Mouse (Mus musculus): ENCODE results near the gene Kalrn.
"Not testable (repeated sequence)": the region's sequence is repeated elsewhere in the genome, so short reads cannot be mapped to it uniquely, and the experiment has no call there.

Gene Kalrn

GRCm38 (mm10) chr16:34093734-34094445, 479.4 kb downstream of the Kalrn start:
- DNase-seq, result no peak

DNA sequence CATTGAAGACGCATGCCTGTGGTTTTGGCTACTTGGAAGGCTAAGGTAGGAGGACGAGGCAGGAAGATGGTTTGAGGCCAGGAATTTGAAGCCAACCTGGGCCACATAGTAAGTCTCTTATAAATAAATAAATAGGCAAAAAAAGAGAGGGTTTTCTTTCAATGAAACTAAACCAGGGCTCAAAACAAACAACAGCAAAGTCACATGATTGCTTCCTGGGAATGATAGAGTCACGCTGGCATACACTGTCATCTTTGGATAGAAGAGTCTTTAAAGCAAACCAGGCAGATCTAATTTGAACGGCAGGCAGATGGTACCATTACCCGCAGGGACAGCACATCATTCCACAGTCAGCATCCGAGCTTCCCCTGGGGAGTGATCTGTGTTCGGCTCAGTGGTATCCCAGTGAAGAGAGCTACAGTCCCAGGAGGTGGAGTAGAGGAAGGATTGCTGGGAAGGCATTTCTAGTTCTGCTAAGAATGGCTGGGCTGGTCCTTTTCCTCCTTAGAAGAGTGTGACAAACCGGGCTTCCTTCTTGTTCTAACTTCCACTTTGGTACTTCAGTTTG, 483.7 kb downstream of the Kalrn start:
- no peak for DNase-seq

DNA sequence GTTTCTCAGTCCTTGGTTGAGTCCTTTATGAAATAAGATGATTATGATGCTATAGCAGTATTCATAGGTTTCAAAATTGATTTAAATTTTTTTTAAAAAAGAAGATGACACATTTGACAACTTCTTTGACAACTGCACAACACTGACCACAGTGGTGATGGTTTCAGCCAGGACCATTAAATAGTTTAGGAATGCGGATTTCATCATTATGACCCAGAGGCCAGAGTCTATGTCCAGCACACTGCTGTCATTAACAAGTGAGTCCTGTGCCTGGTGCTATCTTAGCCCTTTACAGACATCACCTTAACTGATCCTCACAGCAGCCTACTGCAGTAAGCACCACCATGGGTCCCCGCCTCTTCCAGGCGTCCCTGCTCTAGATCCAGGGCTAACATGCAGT, 484.3 kb downstream of the Kalrn start:
- no peak for DNase-seq

DNA sequence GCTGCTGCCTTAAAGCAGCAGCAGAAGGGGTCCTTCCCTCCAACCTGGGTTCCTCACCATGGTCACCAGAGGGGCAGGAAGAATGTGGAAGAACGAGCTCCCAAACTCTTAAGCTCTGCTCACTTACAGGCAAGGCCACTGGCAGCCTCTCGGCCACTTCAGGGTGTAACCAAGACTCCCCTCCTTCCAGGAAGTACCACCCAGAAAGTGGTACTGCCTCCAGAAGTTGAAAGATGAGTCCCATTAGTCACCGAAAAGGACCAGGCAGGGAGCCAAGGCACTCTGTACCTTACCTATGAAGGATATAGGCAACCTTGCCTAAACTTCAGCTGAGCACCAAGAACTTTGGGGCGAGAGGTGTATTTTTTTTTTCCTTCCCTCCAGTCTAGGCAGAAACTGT, 485.0 kb downstream of the Kalrn start:
- no peak for DNase-seq

- DNase-seq, result no peak
These were observed 489.0 kb downstream of the Kalrn start for GRCm38 (mm10) chr16:34084135-34084920.

- DNase-seq, result no peak
These were observed 490.6 kb downstream of the Kalrn start for GRCm38 (mm10) chr16:34082494-34083469.

DNA sequence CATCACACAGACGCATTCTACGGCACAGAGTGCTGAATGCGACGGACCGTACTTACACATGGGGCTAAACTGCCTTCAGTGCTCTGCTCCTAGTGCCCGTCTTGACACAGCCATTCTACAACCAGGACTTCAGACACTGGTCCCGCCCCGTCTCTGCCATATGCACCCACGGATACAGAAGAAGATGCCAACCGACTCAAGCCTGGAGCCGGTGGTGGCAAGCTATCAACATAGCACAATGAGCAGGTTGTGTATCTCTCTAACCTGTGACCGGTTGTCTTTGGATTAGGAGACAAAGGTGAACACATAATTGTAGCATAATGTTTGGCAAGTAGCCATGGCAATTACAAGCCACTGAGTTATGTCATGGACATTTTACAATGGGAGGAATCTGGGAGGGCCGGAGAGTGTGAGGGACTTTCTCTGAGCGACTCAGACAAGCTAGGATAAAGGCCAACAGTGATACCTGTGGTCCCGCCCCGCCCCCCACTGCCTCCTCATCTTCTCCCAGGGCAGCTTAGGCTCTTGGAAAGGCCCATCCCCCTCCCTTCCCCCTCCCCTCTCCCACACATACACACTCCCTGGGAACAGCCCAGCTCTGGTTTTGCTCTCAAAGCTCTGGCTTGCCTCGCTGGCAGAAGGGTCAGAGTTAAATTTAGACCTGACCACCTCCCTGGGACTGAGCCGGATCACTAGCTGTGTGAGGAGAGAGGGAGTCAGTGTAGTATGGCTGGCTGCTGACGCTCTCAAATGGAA, 491.5 kb downstream of the Kalrn start:
- no peak for DNase-seq

GRCm38 (mm10) chr16:34081314-34081682, 492.0 kb downstream of the Kalrn start:
- not testable (repeated sequence) for DNase-seq

- DNase-seq, result no peak
These were observed 492.5 kb downstream of the Kalrn start for GRCm38 (mm10) chr16:34080818-34081217.

- no peak for DNase-seq
These were observed 493.8 kb downstream of the Kalrn start for GRCm38 (mm10) chr16:34079511-34079910.

- DNase-seq, result no peak
These were observed 494.6 kb downstream of the Kalrn start for GRCm38 (mm10) chr16:34078732-34079131.

- no peak for DNase-seq
These were observed 497.2 kb downstream of the Kalrn start for GRCm38 (mm10) chr16:34076101-34076500.

- DNase-seq, result no peak
These were observed 499.4 kb downstream of the Kalrn start for GRCm38 (mm10) chr16:34073930-34074329.

GRCm38 (mm10) chr16:34072136-34072535, 501.2 kb downstream of the Kalrn start:
- DNase-seq, result no peak

GRCm38 (mm10) chr16:34071223-34071825, 502.0 kb downstream of the Kalrn start:
- DNase-seq, result no peak

GRCm38 (mm10) chr16:34069481-34069880, 503.9 kb downstream of the Kalrn start:
- no peak for DNase-seq

DNA sequence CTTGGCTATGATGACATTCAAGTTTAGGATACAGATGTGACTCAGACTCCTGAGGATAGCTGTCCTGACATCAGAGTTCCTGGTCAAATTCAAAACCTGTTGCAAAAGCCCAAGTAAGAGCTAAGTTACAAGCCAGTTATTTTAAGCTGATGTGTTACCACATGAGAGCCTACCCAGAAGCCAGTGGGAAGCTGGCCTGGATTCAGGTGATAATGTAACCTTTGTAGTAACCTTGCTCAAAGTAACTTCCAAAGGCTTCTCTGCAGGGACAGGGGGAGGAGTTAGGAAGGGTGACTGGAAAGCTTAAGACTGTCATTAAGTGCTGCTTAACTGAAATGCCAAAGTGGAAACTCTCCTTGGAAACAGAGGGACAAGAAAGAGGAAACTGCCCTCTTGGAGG, 506.4 kb downstream of the Kalrn start:
- DNase-seq, result no peak

- DNase-seq, result no peak
These were observed 507.0 kb downstream of the Kalrn start for GRCm38 (mm10) chr16:34066376-34066775.

- DNase-seq, result peak; percentile 25
These were observed 510.0 kb downstream of the Kalrn start for GRCm38 (mm10) chr16:34063313-34063712.

DNA sequence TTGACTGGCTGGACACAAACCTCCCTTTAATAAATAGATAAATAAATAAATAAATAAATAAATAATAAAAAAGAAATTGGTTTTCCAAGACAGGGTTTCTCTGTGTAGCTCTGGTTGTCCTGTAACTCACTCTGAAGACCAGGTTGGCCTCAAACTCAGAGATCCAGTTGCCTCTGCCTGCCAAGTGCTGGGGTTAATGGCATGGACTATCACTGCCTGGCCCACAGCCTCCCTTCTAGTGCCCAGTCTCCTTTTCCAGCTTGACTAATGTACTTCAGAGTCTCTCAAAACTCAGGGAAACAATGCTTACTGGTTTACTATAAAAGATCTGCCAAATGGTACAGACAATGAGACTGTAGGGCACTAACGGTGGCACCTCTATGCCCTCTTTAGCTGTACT, 511.7 kb downstream of the Kalrn start:
- DNase-seq, result no peak

GRCm38 (mm10) chr16:34058611-34059010, 514.7 kb downstream of the Kalrn start:
- no peak for DNase-seq

- no peak for DNase-seq
These were observed 515.9 kb downstream of the Kalrn start for GRCm38 (mm10) chr16:34057464-34057863.

Data from cerebellum, adult 11-12 months (tissue).